Mouse (Mus musculus): ENCODE results near the gene Idh3b. TPM values are rescaled to one million over a fixed set of nuclear protein-coding genes. Genes with fewer than 3 reads are reported as not detected.

The Idh3b gene
- total RNA-seq (2014; fragmentation: Nextera tagmentation) (130 and 165 TPM in 2 replicates), total RNA-seq (2017) (116 and 121 TPM in 2 replicates)

- ATAC-seq (replicated peaks; ENCODE audit: poor library complexity, severe bottlenecking), result peak; percentile 87
These were observed at the start of gene Idh3b for GRCm38 (mm10) chr2:130283854-130284654. Gene Idh3b, minus strand, starts transcription at chr2:130284547.

DNA sequence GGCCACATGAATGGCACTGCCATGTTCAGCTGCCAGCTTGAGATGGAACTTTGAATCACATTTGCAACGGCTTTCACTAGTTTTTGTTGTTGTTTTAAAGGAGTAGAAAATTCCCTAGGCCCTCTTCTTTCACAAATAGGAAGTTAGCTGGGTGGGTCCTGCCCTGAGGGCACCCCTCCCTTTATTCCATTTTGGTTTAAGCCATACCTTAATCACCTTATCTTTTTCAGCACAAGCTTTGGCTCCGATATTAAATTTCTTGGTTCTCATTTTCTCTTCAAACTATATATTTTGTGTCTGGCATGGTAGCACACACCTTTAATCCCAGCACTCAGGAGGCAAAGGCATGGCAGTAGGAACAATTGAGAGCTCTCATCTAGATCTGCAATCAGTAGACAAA lies 45.2 kb upstream of the Idh3b start:
- no peak for ATAC-seq (replicated peaks; ENCODE audit: poor library complexity, severe bottlenecking)

DNA sequence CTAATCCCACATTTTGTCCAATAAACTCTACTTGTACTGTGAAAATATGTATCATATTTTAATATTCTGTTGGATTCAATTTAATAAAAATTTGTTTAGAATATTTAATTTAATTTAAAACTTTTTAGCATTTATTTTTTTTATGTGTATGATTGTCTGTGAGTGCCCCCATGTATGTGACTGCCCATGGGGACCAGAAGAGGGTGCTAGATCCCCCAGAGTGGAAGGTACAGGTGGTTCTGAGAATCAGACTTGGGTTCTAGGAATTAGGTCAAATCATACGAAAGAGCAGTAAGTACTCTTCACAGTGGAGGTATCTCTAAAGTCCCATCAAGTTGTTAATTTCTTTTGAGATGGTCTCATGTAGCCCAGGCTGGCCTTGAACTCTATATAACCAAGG lies 42.7 kb upstream of the Idh3b start:
- ATAC-seq (replicated peaks; ENCODE audit: poor library complexity, severe bottlenecking), result no peak

DNA sequence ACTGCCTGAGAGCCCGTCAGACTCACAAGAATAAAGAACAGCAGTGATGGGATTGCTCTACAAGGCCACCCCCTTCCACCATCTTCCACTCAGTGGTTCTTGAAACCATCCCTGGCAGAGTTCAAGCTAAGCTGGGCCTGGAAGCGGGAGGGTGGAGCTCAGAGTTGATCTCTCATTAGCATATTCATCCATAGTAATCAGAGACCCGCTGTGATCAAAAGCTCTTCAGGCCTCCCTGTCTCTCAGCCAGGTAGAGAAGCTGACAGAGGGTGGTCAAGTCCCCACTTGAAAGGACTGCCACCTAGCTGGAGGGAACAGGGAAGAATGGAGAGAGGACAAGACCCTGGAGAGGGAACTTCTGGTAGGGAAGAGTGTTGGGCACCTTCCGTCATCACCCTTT lies 18.7 kb upstream of the Idh3b start:
- ATAC-seq (replicated peaks; ENCODE audit: poor library complexity, severe bottlenecking), result no peak

GRCm38 (mm10) chr2:130297580-130297979 lies 13.2 kb upstream of the Idh3b start:
- no peak for ATAC-seq (replicated peaks; ENCODE audit: poor library complexity, severe bottlenecking)

DNA sequence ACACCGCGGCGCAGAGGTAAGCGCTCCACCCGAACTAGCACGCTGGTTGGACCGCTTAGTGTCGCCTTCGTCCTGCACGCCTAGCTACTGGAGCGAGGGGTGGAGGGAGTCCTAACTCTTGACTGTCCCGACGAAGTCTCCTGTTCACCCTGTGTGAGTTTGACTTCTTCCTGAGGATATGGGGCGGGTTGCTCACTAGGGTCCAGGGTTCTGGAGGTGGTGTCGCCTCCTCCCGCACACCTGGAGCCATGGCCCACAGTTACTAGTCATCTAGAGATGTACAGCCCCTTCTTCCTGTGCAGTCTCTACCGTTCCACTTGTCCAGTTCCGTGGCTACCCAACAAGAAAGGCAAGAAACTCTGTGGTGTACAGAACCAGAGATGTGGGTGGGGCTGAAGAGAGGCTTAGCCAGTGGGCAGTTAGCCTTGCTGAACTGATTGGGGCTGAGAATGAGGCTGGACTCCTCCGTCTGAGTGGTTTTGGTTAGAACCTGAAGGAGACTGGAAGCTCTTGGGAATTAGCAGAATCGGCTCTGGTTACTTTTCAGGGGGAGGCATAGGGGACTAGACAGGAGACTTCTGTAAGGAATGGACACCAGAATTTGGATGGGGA lies 11.9 kb upstream of the Idh3b start:
- ATAC-seq (replicated peaks; ENCODE audit: poor library complexity, severe bottlenecking), result no peak

DNA sequence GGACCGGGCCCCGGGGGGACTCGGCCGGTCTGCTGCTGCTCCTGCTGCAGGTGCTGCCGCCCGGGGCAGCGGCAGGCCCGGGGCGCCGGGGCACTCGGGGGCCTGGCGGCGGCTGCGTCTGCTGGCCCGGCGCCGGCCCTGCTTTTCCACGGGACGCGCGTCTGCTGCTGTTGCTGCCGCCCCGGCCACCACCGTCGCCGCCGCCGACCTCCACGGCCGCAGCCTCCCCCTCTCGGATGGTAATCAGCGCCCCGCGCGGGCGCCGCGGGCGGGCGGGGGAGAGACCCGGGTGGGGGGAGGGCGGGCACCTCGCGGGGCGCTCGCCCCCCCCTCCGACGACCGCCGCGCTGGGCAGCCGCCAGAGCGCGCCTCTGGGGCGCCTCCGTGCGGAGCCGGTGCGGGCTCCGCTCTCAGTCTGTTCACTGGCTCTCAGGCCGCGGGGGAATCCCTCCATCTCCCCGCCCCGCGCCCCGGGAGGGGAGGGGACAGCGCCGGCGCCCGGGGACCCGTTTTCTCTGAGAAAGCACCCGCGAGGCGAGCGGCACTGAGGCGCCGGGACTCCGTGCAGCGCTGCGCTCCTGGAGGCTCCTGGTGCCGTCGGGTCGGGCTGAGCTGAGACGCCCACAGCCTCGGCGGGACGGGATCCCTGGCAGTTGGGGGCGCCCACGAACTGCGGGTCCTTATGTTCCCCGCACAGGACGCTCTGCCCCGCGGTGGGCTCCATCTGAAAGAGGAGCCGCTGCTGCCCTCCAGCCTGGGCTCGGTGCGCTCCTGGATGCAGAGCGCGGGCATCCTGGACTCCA lies 11.2 kb upstream of the Idh3b start:
- no peak for ATAC-seq (replicated peaks; ENCODE audit: poor library complexity, severe bottlenecking)

- ATAC-seq (replicated peaks; ENCODE audit: poor library complexity, severe bottlenecking), result peak; percentile 8; the same call in 1 of the 2 replicates
These were observed 10.6 kb upstream of the Idh3b start, which contains the start of gene Ebf4 for GRCm38 (mm10) chr2:130294936-130295277. Gene Ebf4, plus strand, starts transcription at chr2:130295169.

DNA sequence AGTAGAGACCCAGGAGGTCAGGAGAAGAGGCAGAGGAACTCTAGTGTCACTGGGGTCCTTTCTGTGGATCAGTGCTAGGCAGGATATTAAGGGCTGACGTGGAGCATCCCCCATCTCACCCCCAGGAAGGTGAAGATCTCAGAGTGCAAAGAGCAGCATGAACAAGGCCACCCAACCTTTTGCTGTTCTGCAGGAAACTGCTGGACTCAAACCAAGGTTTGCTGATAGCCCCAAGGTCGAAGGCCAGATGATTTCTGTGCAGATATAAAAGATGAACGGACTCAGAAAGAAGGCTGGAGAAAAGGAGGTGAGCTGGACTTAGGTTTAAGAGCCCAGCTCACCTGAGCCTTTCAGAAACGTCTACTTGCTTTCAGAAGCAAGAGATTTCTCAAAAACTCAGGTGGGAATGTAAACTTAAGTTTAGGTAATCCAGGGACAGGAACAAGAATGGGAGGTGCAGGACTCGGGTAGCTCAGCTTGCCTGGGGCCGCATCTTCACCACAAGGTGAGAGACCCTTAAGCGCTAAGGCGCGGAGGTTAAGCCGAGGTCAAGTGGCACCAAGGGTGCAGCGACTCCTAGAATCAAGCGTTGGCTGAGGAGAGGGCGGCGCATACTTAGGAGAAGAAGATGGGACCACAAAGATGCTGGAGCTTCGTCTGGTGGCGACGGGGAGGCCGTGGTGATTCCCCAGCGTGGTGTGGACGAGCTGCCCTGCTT lies 10.0 kb upstream of the Idh3b start:
- ATAC-seq (replicated peaks; ENCODE audit: poor library complexity, severe bottlenecking), result no peak

- peak; percentile 62 for ATAC-seq (replicated peaks; ENCODE audit: poor library complexity, severe bottlenecking)
These were observed 9.1 kb upstream of the Idh3b start for GRCm38 (mm10) chr2:130293486-130293885.

GRCm38 (mm10) chr2:130293009-130293408 lies 8.7 kb upstream of the Idh3b start:
- no peak for ATAC-seq (replicated peaks; ENCODE audit: poor library complexity, severe bottlenecking)

GRCm38 (mm10) chr2:130291434-130291833 lies 7.1 kb upstream of the Idh3b start:
- peak; percentile 62 for ATAC-seq (replicated peaks; ENCODE audit: poor library complexity, severe bottlenecking)

DNA sequence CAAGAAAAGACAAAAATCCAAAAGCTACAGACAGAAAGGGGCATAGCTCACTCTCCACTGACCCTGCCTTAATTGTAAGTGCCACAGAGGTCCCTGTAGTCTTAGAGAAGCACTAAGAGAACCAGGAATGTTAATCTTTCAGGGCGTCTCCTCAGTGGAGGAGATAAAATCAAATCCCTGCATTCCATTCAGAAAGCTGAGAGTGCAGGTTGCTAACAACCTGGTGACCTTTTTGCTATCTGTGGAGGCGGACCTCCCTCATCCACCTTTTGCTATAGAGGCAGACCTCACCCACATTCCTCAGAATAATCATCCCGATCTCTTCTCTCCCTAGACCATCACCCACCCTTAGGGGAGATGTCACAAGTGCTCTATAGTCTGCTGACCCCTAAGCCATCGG lies 4.7 kb upstream of the Idh3b start:
- ATAC-seq (replicated peaks; ENCODE audit: poor library complexity, severe bottlenecking), result no peak

DNA sequence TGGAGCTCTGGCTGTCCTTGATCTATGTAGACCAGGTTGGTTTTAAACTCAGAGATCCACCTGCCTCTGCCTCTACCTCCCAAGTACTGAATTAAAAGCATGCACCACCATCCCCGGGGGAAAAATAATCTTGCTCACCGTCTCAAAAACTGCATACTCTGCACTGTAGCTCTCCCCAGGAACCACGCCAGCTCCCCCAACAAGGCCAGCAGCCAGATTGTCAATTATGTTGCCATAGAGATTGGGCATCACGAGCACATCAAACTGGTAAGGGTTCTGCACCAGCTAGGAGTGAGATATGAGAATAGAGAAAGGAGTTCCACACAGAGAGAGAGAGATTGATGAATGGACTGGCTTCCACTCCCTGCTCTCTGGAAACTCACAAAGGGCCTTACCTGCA lies 3.5 kb downstream of the Idh3b start:
- ATAC-seq (replicated peaks; ENCODE audit: poor library complexity, severe bottlenecking), result no peak

GRCm38 (mm10) chr2:130280224-130280623 lies 4.1 kb downstream of the Idh3b start:
- no peak for ATAC-seq (replicated peaks; ENCODE audit: poor library complexity, severe bottlenecking)

DNA sequence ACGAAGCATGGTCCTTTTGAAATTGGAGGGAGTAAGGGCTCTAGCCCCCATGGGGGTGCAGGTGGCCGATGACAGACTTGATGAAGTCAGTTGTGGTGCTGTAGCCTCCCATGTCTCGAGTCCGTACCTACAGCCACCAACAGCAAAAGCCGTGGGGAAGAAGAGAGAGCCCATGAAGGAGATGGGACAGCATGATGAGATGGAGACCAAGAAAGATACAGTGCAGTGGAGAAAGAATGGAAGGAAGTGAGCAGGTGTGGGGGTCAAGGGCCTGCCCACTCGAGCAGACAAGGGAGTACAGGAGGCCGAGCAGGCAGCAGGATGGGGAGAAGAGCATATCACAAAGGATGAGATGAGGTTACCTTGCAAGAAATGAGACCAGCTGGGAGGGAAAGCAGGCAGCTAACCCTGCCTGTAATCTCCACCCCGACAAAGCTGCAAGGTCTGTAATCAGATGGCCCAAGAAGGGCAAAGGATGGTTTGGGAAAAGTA lies 4.7 kb downstream of the Idh3b start:
- ATAC-seq (replicated peaks; ENCODE audit: poor library complexity, severe bottlenecking), result no peak

GRCm38 (mm10) chr2:130275649-130276048 lies 8.7 kb downstream of the Idh3b start:
- peak; percentile 34 for ATAC-seq (replicated peaks; ENCODE audit: poor library complexity, severe bottlenecking)

GRCm38 (mm10) chr2:130274862-130275261 lies 9.5 kb downstream of the Idh3b start:
- no peak for ATAC-seq (replicated peaks; ENCODE audit: poor library complexity, severe bottlenecking)

- ATAC-seq (replicated peaks; ENCODE audit: poor library complexity, severe bottlenecking), result peak; percentile 91
These were observed 10.0 kb downstream of the Idh3b start, which contains the start of gene Nop56 for GRCm38 (mm10) chr2:130274149-130274861. Gene Nop56, plus strand, starts transcription at chr2:130274430.

Measured in granulocyte monocyte progenitor cell, adult 5-6 weeks (primary cell).